Mouse (Mus musculus) brown adipose tissue, adult 24 weeks (tissue): ENCODE data around the gene Tor2a. TPM values are rescaled to one million over a fixed set of nuclear protein-coding genes. Genes with fewer than 3 reads are reported as not detected.

Experiments used
- H3K27ac ChIP-seq: fragments of 200-500 bp; replicated peaks from 2 replicates; pipeline ENCODE4 v1.5.1; 2012; ENCODE audit warnings: low read depth, mild to moderate bottlenecking, low read length
- H3K4me1 ChIP-seq: fragments of 200-500 bp; 2 replicates; pipeline ENCODE4 v1.6.1; 2012; ENCODE audit warnings: low read length, mixed read lengths; ENCODE audit not compliant: control insufficient read depth, insufficient read depth, insufficient read length
- H3K4me3 ChIP-seq: fragments of 200-500 bp; 2 replicates; pipeline ENCODE4 v1.5.1; 2012; ENCODE audit warnings: low read depth, mild to moderate bottlenecking, low read length, moderate library complexity; ENCODE audit not compliant: insufficient read depth
- polyA plus RNA-seq: library from polyadenylated mRNA; stranded (reverse); fragments of >200 nt; gene quantifications from 2 replicates; pipeline ENCODE4 v1.2.4, GENCODE M21; 2012; ENCODE audit not compliant: missing spikeins, insufficient read depth, insufficient read length

Gene Tor2a
- polyA plus RNA-seq, 1 experiment = 17.6 TPM

GRCm38 (mm10) chr2:32740916-32741272, 16.1 kb upstream of the Tor2a start, which contains the start of gene 6330409D20Rik:
Gene 6330409D20Rik, minus strand, starts transcription at chr2:32741016.
- peaks cover 22% of the 10 kb centered on the region for H3K4me1 ChIP-seq
- peak within 1 kb of the TSS; percentile 32 for H3K4me3 ChIP-seq
- H3K27ac ChIP-seq = peak within 1 kb of the TSS; percentile 32; the same call in 1 of the 2 replicates

- Histone ChIP-seq H3K27ac (peak overlapping the region; percentile 32; the same call in 1 of the 2 replicates), H3K4me3 (peak overlapping the region; percentile 32), H3K4me1 (peaks cover 22% of the 10 kb centered on the region)
Observed at GRCm38 (mm10) chr2:32741273-32742172, 15.5 kb upstream of the Tor2a start.

- Histone ChIP-seq H3K4me1 (peaks cover 21% of the 10 kb centered on the region), H3K4me3 (no peak overlapping the region), H3K27ac (no peak overlapping the region)
Observed at GRCm38 (mm10) chr2:32742173-32742531, 14.9 kb upstream of the Tor2a start.

- no peak overlapping the region for H3K27ac ChIP-seq
- H3K4me3 ChIP-seq = no peak overlapping the region
- peaks cover 13% of the 10 kb centered on the region for H3K4me1 ChIP-seq
Observed at GRCm38 (mm10) chr2:32744272-32744982, 12.6 kb upstream of the Tor2a start.

GRCm38 (mm10) chr2:32749082-32749481, 8.0 kb upstream of the Tor2a start:
- no peaks in the 10 kb centered on the region for H3K4me1 ChIP-seq
- no peak overlapping the region for H3K27ac ChIP-seq
- H3K4me3 ChIP-seq = no peak overlapping the region

- H3K27ac ChIP-seq = no peak overlapping the region
Observed at GRCm38 (mm10) chr2:32750199-32750598, 6.8 kb upstream of the Tor2a start.

GRCm38 (mm10) chr2:32750887-32751664, 6.0 kb upstream of the Tor2a start:
- H3K4me1 ChIP-seq = no peaks in the 10 kb centered on the region
- peak overlapping the region; percentile 37 for H3K4me3 ChIP-seq
- H3K27ac ChIP-seq = no peak overlapping the region

More at GRCm38 (mm10) chr2:32750199-32750598, 6.8 kb upstream of the Tor2a start:
- Histone ChIP-seq H3K4me1 (no peaks in the 10 kb centered on the region), H3K4me3 (no peak overlapping the region)

- Histone ChIP-seq H3K4me1 (no peaks in the 10 kb centered on the region), H3K27ac (no peak overlapping the region), H3K4me3 (no peak overlapping the region)
Observed at GRCm38 (mm10) chr2:32751665-32752033, 5.4 kb upstream of the Tor2a start.

GRCm38 (mm10) chr2:32752181-32752580, 4.9 kb upstream of the Tor2a start:
- Histone ChIP-seq H3K4me3 (no peak overlapping the region), H3K27ac (no peak overlapping the region), H3K4me1 (no peaks in the 10 kb centered on the region)

- Histone ChIP-seq H3K4me3 (no peak overlapping the region), H3K4me1 (no peaks in the 10 kb centered on the region), H3K27ac (no peak overlapping the region)
Observed at GRCm38 (mm10) chr2:32756674-32757055, 369 bp upstream of the Tor2a start.

- Histone ChIP-seq H3K4me3 (no peak overlapping the region), H3K4me1 (no peaks in the 10 kb centered on the region), H3K27ac (no peak overlapping the region)
Observed at GRCm38 (mm10) chr2:32758503-32758902, 1.5 kb downstream of the Tor2a start.

GRCm38 (mm10) chr2:32759001-32759400, 2.0 kb downstream of the Tor2a start:
- Histone ChIP-seq H3K27ac (no peak overlapping the region), H3K4me1 (no peaks in the 10 kb centered on the region), H3K4me3 (no peak overlapping the region)

GRCm38 (mm10) chr2:32761361-32761760, 4.3 kb downstream of the Tor2a start:
- H3K27ac ChIP-seq = no peak overlapping the region
- no peaks in the 10 kb centered on the region for H3K4me1 ChIP-seq
- H3K4me3 ChIP-seq = no peak overlapping the region

- no peak overlapping the region for H3K4me3 ChIP-seq
- no peak overlapping the region for H3K27ac ChIP-seq
- no peaks in the 10 kb centered on the region for H3K4me1 ChIP-seq
Observed at GRCm38 (mm10) chr2:32761859-32762258, 4.8 kb downstream of the Tor2a start.

GRCm38 (mm10) chr2:32763353-32763752, 6.3 kb downstream of the Tor2a start:
- no peaks in the 10 kb centered on the region for H3K4me1 ChIP-seq

More at GRCm38 (mm10) chr2:32763353-32763752, 6.3 kb downstream of the Tor2a start:
- Histone ChIP-seq H3K4me3 (no peak overlapping the region), H3K27ac (no peak overlapping the region)
